Mouse (Mus musculus): ENCODE results near the gene Egln1. TPM values are rescaled to one million over a fixed set of nuclear protein-coding genes. Genes with fewer than 3 reads are reported as not detected.

Gene Egln1
- total and polyA plus RNA-seq, 3 experiments: 146 to 374 (median 331) TPM

DNA sequence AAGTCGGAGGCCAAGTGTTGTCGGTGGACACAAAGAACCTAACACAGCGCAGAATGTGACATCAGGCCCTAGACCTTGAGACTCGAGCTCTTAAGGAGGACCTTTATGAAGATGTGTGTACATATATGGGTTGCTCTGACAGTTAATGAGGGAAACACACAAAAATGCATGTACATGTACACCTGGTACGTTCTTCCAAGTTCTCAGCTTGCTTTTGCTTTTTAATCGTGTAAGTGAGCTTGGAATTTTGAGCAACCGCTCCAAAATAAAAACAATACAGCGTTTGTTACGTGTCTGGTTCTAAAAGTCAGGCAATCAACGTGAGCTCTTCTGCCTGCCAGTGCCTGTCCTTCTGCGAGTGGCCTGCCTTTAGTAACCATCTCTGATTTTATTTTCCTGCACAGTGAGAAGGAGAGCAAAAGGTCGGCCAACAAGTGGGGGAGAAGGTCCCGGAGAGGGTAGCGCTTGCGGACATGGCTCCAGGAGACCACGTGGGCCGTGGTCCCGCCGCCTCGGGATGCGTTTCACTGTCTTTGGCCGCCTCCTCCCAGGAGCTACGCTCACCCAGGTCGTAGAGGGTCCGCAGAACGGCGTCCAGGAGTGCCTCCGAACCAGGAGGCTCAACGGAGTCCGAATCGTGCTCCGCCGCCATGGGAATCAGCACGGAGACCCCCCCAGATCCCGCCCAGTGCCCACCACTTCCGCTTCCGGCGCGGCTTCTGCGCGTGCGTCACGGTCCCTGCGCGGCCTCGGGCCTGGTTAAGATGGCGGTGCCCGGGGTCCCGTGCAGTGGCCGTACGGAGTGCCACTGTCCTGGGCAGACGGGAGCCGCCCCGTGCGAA, 86.6 kb downstream of the Egln1 start, which contains the start of the genes Gnpat and 2810004N23Rik:
Gene Gnpat, plus strand, starts transcription at position 713 of the 842 bp plus-strand sequence.
Gene 2810004N23Rik, minus strand, starts transcription at position 800 of the 842 bp plus-strand sequence.
- Histone ChIP-seq H3K79me2 (replicated peaks; ENCODE audit: control insufficient read depth, insufficient read depth, low read length) (no peaks in the 10 kb centered on the region; the same call in 1 of the 2 replicates), H3K9ac (ENCODE audit: low read depth, low read length) (peak within 1 kb of the TSS; percentile 95), H3K4me1 (ENCODE audit: control insufficient read depth, insufficient read depth, low read length) (peaks cover 13% of the 10 kb centered on the region), H3K36me3 (ENCODE audit: control insufficient read depth, insufficient read depth, low read length) (peaks cover 10% of the 10 kb centered on the region), H3K27me3 (ENCODE audit: control insufficient read depth, insufficient read depth, low read length) (no peaks in the 10 kb centered on the region), H3K27ac (peak within 1 kb of the TSS; percentile 95), H3K4me3 (peak within 1 kb of the TSS; percentile 97)
- WGBS: 2% methylated on average over 55 of the region's 55 CpGs
- TF ChIP-seq POLR2A (IDR thresholded peaks at IDR 0.05; ENCODE audit: insufficient read depth, low read depth, low read length) (peak; percentile 85), EP300 (IDR thresholded peaks at IDR 0.05; ENCODE audit: insufficient read depth, low read depth, low read length) (no peak), CTCF (IDR thresholded peaks at IDR 0.05) (no peak)
- DNase-seq: peak; percentile 95 to 98
- intact Hi-C loops (cut with DNase I): no loop called here

DNA sequence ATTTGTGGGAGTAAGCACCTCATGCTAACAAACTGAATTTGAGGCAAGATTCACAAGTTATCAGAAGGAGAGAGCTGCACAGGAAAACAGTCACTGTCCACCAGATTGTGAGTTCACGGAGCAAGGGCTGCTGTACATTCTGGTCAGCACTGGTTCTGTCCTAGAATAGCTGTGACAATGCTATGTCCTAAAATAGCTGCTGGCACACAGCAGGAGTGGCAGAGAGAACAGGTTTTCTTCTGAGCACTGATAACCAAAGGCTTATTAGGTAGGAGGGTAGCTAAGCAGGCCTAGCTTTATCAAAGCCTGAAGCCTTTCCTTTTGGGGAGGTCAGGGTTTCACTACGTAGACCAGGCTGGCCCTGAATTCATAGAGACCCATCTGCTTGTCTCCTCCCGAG, 88.9 kb downstream of the Egln1 start:
- Histone ChIP-seq H3K36me3 (ENCODE audit: control insufficient read depth, insufficient read depth, low read length) (peaks cover 10% of the 10 kb centered on the region), H3K27ac (peak overlapping the region; percentile 95), H3K9ac (ENCODE audit: low read depth, low read length) (no peak overlapping the region), H3K4me1 (ENCODE audit: control insufficient read depth, insufficient read depth, low read length) (peaks cover 6% of the 10 kb centered on the region; the same call in 1 of the 2 replicates), H3K27me3 (ENCODE audit: control insufficient read depth, insufficient read depth, low read length) (no peaks in the 10 kb centered on the region), H3K79me2 (replicated peaks; ENCODE audit: control insufficient read depth, insufficient read depth, low read length) (no peaks in the 10 kb centered on the region; the same call in 1 of the 2 replicates), H3K4me3 (no peak overlapping the region)
- 68% methylated on average over 3 of the region's 3 CpGs for WGBS
- TF ChIP-seq EP300 (IDR thresholded peaks at IDR 0.05; ENCODE audit: insufficient read depth, low read depth, low read length): 0 out of 2 replicates have a peak, but pooled peaks have one; percentile 49
- no peak for TF ChIP-seq CTCF (IDR thresholded peaks at IDR 0.05)
- TF ChIP-seq POLR2A (IDR thresholded peaks at IDR 0.05; ENCODE audit: insufficient read depth, low read depth, low read length): peak; percentile 58
- intact Hi-C loops (cut with DNase I): no loop called here
- DNase-seq: peak in 1 of 2 experiments; percentile 53

DNA sequence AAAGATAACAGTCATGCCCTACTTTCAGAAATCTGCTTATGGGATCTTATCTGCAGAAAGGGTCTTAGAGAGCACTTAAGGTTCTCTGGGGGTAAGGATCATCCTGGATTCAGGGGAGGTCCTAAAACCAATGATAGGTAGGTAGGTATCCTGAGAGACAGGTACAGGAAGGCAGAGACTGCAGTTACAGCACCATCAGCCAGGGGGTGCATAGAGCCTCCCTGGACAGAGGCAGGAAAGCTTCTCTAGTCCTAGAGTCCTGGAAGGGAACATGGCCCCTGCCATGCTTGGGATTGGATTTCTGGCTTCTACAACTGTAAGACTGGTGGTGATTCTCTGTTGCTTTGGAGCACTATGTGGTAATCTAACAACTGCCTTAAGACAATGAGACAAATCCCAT, 89.7 kb downstream of the Egln1 start:
- Histone ChIP-seq H3K4me1 (ENCODE audit: control insufficient read depth, insufficient read depth, low read length) (peaks cover 5% of the 10 kb centered on the region; the same call in 1 of the 2 replicates), H3K27me3 (ENCODE audit: control insufficient read depth, insufficient read depth, low read length) (no peaks in the 10 kb centered on the region), H3K4me3 (no peak overlapping the region), H3K79me2 (replicated peaks; ENCODE audit: control insufficient read depth, insufficient read depth, low read length) (no peaks in the 10 kb centered on the region; the same call in 1 of the 2 replicates), H3K9ac (ENCODE audit: low read depth, low read length) (no peak overlapping the region), H3K27ac (peak overlapping the region; percentile 95), H3K36me3 (ENCODE audit: control insufficient read depth, insufficient read depth, low read length) (peaks cover 10% of the 10 kb centered on the region)
- intact Hi-C loops (cut with DNase I): no loop called here
- no peak for TF ChIP-seq POLR2A (IDR thresholded peaks at IDR 0.05; ENCODE audit: insufficient read depth, low read depth, low read length)
- peak; percentile 69 for TF ChIP-seq CTCF (IDR thresholded peaks at IDR 0.05)
- 0 out of 2 replicates have a peak, but pooled peaks have one; percentile 24 for TF ChIP-seq EP300 (IDR thresholded peaks at IDR 0.05; ENCODE audit: insufficient read depth, low read depth, low read length)
- DNase-seq: no peak

Other genes with a start within 250 kb of the Egln1 start
- 10 to 100 TPM; 14.7 to 15.1 TPM for gene Ttc13, start 227.3 kb downstream of the Egln1 start, total RNA-seq (2021)
- gene Ttc13, start 227.3 kb downstream of the Egln1 start, polyA plus RNA-seq (2012; rRNA removed): 8.1 and 13.1 TPM in 2 replicates
- gene Arv1, start 227.2 kb downstream of the Egln1 start, total RNA-seq (2021): 1 to 10 TPM; 3.1 to 4.2 TPM
- gene Arv1, start 227.2 kb downstream of the Egln1 start, polyA plus RNA-seq (2012; rRNA removed): 8.6 and 9.5 TPM in 2 replicates
- gene Fam89a, start 197.5 kb downstream of the Egln1 start, total RNA-seq (2021): 1 to 10 TPM; 1.6 to 2.1 TPM
- gene Fam89a, start 197.5 kb downstream of the Egln1 start, polyA plus RNA-seq (2012; rRNA removed): 1.8 and 3.2 TPM in 2 replicates
- gene Trim67, start 156.2 kb downstream of the Egln1 start, total RNA-seq (2021): under 1 TPM; 0.43 to 0.47 TPM
- gene Trim67, start 156.2 kb downstream of the Egln1 start, polyA plus RNA-seq (2012; rRNA removed): 1.3 and 2.0 TPM in 2 replicates
- 100 to 1,000 TPM; 169 to 189 TPM for gene Gnpat, start 86.3 kb downstream of the Egln1 start, total RNA-seq (2021)
- gene Gnpat, start 86.3 kb downstream of the Egln1 start, polyA plus RNA-seq (2012; rRNA removed): 199 and 263 TPM in 2 replicates
- gene 2810004N23Rik, start 86.2 kb downstream of the Egln1 start, total RNA-seq (2021): 10 to 100 TPM; 47.3 to 51.7 TPM
- gene 2810004N23Rik, start 86.2 kb downstream of the Egln1 start, polyA plus RNA-seq (2012; rRNA removed): 28.9 and 46.7 TPM in 2 replicates
- 10 to 100 TPM; 18.8 to 20.2 TPM for gene Exoc8, start 51.6 kb downstream of the Egln1 start, total RNA-seq (2021)
- 6.8 and 9.7 TPM in 2 replicates for gene Exoc8, start 51.6 kb downstream of the Egln1 start, polyA plus RNA-seq (2012; rRNA removed)
- 10 to 100 TPM; 10.3 TPM for gene Sprtn, start 51.4 kb downstream of the Egln1 start, total RNA-seq (2021)
- gene Sprtn, start 51.4 kb downstream of the Egln1 start, polyA plus RNA-seq (2012; rRNA removed): 8.3 and 13.7 TPM in 2 replicates
- gene Tsnax, start 63.7 kb upstream of the Egln1 start, total RNA-seq (2021): 10 to 100 TPM; 66.3 to 73.1 TPM
- gene Tsnax, start 63.7 kb upstream of the Egln1 start, polyA plus RNA-seq (2012; rRNA removed): 43.2 and 78.8 TPM in 2 replicates
- 1 to 10 TPM; 2.2 to 2.3 TPM for gene Disc1, start 104.9 kb upstream of the Egln1 start, total RNA-seq (2021)
- gene Disc1, start 104.9 kb upstream of the Egln1 start, polyA plus RNA-seq (2012; rRNA removed): 1.1 and 1.3 TPM in 2 replicates